Mouse (Mus musculus): ENCODE data around the gene Gm10153. TPM values are rescaled to one million over a fixed set of nuclear protein-coding genes. Genes with fewer than 3 reads are reported as not detected.
"Not testable (repeated sequence)": the region's sequence is repeated elsewhere in the genome, so short reads cannot be mapped to it uniquely, and the experiment has no call there.

The Gm10153 gene
- not detected for total RNA-seq (2021)

DNA sequence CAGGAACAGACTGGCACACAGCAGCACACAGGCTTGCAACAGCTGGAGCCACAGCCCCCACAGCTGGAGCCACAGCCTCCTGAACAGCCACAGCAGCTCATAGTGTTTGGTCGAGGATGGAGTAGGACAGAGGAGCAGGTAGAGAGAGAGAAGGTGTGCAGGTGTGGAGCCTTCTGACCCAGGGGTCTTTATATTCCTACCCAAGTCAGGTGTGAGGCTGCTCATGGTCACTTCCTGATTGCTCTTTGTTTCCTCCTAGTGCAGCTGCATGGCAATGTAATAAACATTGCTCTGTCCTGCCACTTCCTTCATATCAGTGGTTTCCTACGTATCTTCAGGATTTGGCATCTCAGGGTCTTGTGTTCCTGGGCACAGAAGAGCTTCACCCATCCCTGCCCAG is at the start of gene Gm10153:
Gene Gm10153, minus strand, starts transcription at position 101 of the 400 bp plus-strand sequence.
- DNase-seq (ENCODE audit: extremely low spot score in 1 of 2, low spot score in 1 of 2), result no peak

DNA sequence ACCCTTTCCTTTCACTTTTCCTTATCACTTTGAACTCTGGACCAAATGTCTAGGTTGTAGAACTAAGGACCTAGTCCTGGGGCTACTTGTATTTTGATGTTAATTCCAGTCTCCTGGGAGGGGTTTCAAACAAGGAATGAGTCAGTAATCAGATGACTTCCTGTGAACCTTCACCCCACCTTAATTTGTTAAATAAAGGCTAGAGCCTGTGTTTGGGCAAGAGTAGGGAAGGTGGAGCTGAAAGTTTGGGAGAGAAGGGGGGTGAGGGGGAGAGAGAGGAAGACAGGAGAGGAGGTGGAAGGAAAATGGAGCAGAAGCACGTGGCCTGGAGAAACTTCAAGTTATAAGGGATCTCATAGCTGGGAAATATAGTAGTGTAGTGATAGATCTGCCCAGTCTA is 41.4 kb upstream of the Gm10153 start:
- DNase-seq (ENCODE audit: extremely low spot score in 1 of 2, low spot score in 1 of 2), result no peak

DNA sequence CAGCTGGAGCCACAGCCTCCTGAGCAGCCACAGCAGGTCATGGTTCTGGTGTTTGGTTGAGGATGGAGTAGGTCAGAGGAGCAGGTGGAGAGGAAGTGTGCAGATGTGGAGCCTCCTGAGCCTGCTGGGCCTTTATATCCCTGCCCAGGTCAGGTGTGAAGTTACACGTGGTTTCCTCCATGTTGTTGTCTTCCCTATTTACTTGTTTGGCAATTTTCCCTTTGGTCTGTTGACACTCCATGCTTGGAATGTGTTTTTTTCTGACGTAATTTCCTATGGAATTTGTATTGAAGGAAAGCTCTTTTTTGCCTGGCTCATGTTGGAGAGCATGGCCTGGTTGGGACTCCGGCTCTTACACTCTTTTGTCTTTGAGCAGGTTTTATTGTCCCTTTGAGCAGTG is 39.7 kb upstream of the Gm10153 start, which contains the start of gene Krtap5-5:
Gene Krtap5-5, minus strand, starts transcription at position 101 of the 400 bp plus-strand sequence.
- DNase-seq (ENCODE audit: extremely low spot score in 1 of 2, low spot score in 1 of 2), result not testable (repeated sequence)

DNA sequence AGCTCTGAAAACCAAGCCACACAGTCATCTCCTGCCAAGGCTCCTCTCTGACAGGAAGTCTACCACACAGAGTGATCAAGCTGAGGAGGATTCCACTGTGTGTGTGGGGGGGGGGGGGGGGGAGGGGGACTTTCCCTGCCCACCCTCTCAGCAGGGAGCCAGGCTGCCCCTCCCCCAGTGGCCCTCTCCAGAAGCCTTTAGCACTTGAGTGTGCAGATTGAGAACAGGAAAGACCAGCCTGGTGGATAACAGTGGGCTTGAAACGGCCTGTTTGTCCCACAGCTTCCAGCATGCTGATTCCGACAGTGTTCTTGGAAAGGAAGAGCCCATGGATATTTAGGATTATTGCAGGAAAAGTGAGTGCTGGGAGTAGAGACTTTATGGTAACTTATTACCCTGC is 34.3 kb upstream of the Gm10153 start:
- no peak for DNase-seq (ENCODE audit: extremely low spot score in 1 of 2, low spot score in 1 of 2)

DNA sequence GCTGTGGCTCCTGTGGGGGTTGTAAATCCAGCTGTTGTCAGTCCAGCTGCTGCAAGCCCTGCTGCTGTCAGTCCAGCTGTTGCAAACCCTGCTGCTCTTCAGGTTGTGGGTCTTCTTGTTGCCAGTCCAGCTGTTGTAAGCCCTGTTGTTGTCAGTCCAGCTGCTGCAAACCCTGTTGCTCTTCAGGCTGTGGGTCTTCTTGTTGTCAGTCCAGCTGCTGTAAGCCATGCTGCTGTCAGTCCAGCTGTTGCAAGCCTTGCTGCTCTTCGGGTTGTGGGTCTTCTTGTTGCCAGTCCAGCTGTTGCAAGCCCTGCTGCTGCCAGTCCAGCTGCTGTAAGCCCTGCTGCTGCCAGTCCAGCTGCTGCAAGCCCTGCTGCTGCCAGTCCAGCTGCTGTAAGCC is 21.9 kb upstream of the Gm10153 start:
- DNase-seq (ENCODE audit: extremely low spot score in 1 of 2, low spot score in 1 of 2), result not testable (repeated sequence)

DNA sequence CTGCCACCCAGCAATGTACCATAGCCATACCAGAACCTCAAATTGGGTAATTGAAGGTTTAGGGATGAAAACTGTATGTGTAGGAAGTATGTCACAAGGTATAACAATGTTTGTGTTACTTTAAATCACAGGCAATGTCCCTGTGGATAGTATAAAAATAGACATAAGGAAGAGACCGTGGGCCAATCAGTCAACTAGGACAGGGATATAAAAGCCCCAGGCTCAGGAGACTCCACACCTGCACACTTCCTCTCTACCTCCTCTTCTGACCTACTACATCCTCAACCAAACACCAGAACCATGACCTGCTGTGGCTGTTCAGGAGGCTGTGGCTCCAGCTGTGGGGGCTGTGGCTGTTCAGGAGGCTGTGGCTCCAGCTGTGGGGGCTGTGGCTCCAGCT is 21.4 kb upstream of the Gm10153 start, which contains the start of gene Gm7579:
Gene Gm7579, plus strand, starts transcription at position 301 of the 400 bp plus-strand sequence.
- DNase-seq (ENCODE audit: extremely low spot score in 1 of 2, low spot score in 1 of 2), result no peak

DNA sequence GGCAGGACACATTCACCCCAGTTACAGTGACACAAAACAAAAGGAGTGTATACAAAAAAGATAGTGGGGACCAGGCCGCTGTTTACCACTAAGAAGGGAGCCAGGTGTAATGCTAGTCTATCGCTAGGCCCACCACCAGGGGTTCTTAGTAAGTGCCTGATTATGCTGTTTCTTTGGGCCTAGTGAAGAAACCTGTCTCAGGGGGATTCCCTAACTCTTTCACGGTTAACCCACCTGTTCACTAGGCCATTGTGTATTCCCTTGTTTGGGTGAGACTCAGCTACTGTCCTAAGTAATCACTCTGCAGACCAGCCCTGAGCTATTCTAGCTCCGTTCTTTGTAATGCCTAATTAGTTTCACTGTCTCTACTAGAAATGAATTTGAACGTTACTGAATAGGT is 16.7 kb upstream of the Gm10153 start:
- DNase-seq (ENCODE audit: extremely low spot score in 1 of 2, low spot score in 1 of 2), result not testable (repeated sequence)

DNA sequence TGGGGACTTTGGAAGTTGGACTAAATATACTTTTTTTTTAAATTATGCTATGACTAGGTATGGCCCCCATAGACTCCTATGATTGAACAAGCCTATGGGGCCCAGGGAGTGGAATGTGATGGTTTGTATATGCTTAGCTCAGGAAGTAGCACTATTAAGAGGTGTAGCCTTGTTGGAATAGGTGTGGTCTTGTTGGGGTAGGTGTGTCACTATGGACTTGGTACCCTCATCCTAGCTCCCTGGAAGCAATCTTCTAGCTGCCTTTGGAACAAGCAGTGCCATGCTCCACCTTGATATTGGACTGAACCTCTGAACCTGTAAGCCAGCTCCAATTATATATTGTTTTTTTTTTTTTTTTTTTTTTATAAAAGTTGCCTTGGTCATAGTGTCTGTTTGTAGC is 15.3 kb upstream of the Gm10153 start:
- no peak for DNase-seq (ENCODE audit: extremely low spot score in 1 of 2, low spot score in 1 of 2)

DNA sequence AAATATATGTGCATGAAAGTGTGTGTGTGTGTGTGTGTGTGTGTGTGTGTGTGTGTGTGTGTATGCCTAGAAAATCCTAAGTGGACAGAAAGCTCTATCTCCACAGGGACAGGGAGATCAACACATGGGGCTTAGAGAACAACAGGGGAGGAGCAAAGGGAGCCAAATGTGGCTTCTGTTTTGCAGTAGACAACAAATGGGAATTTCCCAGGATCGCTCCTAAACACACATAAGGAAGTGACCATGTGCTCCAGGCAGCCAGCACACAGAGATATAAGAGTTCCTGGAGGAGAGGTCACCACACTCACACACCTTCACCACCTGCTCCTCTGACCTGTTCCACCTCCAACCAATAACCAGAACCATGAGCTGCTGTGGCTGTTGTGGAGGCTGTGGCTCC is 10.9 kb upstream of the Gm10153 start, which contains the start of gene Krtap5-3:
Gene Krtap5-3, plus strand, starts transcription at position 301 of the 400 bp plus-strand sequence.
- no peak for DNase-seq (ENCODE audit: extremely low spot score in 1 of 2, low spot score in 1 of 2)

DNA sequence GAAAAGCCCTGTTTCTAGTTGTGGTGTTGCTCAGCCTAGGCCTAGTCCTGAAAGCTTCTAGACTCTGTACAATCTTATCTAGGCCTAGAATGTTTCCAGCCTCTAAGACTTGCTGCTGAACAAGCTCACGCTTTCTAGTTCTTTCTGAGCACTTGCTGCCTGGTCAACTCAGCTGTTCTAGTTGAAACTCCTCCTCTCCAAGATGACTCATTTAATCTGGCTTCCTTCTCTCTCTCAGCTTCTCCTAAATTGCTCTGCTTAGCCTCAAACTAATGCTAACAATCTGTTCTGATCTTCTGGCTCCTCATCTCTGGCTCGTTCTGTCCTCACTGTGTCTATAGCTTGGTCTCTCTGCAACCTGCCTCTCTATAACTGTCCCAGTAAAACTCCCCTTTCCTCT is 8.6 kb upstream of the Gm10153 start:
- DNase-seq (ENCODE audit: extremely low spot score in 1 of 2, low spot score in 1 of 2), result no peak

DNA sequence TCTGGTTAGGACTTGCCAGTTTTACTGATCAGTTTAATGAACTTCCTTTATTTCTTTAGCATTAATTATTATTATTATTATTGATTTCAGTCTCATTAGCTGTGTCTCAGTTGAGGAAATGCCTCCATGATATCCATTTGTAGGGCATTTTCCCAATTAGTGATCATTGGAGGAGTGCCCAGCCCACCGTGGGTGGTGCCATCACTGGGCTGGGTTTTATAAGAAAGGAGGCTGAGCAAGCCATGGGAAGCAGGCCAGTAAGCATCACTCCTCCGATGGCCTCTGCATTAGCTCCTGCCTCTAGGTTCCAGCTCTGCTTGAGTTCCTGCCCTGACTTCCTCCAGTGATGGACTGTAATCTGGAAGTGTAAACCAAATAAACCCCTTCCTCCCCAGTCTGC is 2.0 kb downstream of the Gm10153 start:
- DNase-seq (ENCODE audit: extremely low spot score in 1 of 2, low spot score in 1 of 2), result no peak

DNA sequence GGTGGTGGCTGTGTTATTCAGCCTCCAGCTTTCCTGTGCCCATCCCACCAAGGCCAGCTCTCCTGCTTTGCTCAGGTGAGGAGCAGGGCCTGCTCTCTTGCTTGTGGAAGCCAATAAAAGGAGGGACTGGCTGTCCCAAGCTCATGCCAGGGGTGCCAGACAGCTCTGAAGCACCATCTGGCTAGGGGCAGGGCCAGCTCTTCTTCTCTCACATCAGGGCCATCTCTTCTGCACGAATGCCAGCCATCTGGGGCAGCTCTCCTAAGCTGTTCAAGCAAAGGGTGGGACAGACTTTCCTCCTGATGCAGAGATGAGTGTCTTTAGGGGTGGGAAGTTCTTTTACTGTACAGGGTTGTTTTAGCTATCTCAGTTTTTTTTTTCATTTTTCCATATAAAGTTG is 9.2 kb downstream of the Gm10153 start:
- no peak for DNase-seq (ENCODE audit: extremely low spot score in 1 of 2, low spot score in 1 of 2)

DNA sequence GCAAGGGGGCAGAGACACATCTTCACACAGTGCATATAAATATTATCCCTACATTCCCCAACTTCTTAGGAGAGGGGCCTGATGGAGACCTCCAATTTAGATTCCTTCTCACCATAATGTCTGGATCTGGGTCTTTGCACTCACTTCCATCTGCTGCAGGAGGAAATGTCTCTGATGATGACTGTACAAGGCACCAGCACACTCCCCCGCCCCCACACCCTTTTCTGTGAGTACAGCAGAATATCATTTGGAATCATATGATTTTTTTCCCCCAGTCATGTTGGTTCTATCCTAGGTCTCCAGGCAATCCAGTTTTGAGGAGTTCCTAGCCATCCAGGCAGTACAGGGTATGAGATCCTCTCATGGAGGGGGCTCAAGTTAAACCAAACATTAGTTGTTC is 11.5 kb downstream of the Gm10153 start:
- no peak for DNase-seq (ENCODE audit: extremely low spot score in 1 of 2, low spot score in 1 of 2)

DNA sequence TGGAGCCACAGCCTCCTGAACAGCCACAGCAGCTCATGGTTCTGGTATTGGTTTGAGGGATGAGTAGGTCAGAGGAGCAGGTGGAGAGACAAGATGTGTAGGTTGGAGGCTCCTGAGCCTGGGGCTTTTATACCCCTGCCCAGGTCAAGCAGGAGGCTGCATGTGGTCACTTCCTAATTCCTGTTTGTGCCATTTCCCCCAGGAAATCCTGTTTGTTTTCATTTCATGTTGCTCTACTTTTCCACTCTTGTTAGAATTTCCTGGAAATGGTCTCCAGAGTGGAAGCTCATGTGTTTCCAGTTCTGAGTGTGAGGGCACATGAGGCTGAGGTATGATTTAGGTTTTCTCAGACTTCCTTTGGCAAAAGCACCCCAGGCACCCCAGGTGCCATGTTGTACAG is 14.3 kb downstream of the Gm10153 start, which contains the start of gene Krtap5-2:
Gene Krtap5-2, minus strand, starts transcription at position 101 of the 400 bp plus-strand sequence.
- not testable (repeated sequence) for DNase-seq (ENCODE audit: extremely low spot score in 1 of 2, low spot score in 1 of 2)

DNA sequence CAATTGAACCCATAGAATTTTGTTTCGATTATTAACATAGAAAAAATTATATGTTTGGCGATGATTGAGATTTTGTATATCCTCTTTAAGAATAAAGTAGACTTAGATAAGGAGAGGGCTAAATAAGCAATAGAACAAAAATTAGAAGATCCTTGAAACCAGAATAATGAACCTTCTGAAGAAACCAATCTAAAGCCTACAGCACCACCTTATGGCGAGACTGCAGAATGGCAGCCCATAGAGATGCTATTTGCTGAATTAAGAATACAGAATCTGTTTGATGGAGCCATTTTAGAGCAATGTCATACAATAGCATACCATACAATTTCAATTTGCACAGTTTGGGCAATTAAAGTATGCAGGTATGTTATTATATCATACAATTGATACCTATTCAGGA is 20.4 kb downstream of the Gm10153 start:
- no peak for DNase-seq (ENCODE audit: extremely low spot score in 1 of 2, low spot score in 1 of 2)

DNA sequence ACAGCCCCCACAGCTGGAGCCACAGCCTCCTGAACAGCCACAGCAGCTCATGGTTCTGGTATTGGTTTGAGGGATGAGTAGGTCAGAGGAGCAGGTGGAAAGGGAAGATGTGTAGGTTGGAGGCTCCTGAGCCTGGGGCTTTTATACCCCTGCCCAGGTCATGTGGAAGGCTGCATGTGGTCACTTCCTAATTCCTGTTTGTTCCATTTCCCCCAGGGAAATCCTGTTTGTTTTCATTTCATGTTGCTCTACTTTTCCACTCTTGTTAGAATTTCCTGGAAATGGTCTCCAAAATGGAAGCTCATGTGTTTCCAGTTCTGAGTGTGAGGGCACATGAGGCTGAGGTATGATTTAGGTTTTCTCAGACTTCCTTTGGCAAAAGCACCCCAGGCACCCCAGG is 24.6 kb downstream of the Gm10153 start, which contains the start of gene Gm4553:
Gene Gm4553, minus strand, starts transcription at position 101 of the 400 bp plus-strand sequence.
- DNase-seq (ENCODE audit: extremely low spot score in 1 of 2, low spot score in 1 of 2), result not testable (repeated sequence)

DNA sequence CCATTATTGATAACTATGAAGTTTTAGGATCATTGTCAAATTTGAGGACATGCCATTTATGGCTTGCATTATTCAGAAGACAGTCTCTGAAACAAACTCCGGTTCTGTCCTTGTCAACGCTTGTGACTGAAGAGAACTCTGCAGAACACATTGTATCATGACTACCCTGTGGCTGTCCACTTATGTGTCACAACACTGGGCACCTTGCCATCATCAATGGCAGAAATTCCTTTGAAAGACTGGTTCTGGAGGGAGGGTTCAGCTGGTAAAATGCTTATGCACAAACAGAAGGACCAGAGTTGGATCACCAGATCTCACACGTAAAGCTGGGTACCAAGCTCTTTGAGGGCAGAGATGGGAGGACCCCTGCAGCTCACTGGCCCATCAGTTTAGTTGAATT is 30.8 kb downstream of the Gm10153 start:
- no peak for DNase-seq (ENCODE audit: extremely low spot score in 1 of 2, low spot score in 1 of 2)

DNA sequence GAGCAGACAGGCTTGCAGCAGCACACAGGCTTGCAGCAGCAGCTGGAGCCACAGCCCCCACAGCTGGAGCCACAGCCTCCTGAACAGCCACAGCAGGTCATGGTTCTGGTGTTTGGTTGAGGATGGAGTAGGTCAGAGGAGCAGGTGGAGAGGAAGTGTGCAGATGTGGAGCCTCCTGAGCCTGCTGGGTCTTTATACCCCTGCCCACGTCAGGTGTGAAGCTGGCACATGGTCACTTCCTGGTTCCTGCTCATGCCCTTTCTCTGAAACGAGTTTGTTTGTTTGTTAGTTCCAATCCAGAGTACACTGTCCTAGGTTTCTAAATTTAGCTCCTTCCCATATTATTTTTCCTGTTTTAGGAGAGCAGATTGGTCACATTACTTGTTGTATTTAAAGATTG is 33.2 kb downstream of the Gm10153 start, which contains the start of gene Gm29735:
Gene Gm29735, minus strand, starts transcription at position 101 of the 400 bp plus-strand sequence.
- not testable (repeated sequence) for DNase-seq (ENCODE audit: extremely low spot score in 1 of 2, low spot score in 1 of 2)

DNA sequence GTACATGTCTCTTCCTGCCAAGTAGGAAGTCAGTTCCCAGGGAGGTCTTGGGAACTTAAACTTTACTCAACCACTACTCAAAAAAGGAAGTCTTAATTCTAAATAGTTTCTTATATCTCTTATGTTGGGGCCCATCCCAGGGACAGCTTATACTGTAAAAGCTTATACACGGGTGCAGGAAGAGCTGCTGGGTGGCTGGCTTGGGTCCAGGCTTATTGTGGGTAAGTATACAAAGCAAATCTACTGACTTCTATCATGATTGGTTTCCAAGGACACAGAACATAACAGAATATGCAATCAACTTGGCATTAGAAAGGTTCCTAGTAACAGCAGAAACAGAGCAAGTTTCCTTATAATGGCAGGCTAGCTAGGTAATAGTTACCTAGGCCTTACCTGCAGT is 34.9 kb downstream of the Gm10153 start:
- no peak for DNase-seq (ENCODE audit: extremely low spot score in 1 of 2, low spot score in 1 of 2)

DNA sequence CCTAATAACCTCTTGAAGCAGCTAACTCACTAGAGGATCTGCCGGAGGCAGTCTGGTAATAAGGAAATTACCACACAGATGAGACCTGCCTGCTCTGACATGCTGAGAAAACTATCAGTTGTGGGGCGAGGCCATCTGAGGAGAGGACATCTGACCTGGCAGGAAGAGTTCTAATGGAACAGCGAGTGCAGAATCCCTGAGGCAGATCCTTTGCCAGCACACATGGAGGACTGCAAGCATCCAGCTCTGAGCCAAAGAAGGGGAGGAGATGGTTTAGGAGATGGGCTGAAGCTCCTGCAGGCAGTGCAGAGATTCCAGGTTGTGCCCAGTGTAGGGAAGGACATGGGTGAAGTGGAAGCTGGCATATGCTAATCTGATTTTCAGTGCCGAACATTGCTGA is 38.0 kb downstream of the Gm10153 start:
- DNase-seq (ENCODE audit: extremely low spot score in 1 of 2, low spot score in 1 of 2), result no peak

DNA sequence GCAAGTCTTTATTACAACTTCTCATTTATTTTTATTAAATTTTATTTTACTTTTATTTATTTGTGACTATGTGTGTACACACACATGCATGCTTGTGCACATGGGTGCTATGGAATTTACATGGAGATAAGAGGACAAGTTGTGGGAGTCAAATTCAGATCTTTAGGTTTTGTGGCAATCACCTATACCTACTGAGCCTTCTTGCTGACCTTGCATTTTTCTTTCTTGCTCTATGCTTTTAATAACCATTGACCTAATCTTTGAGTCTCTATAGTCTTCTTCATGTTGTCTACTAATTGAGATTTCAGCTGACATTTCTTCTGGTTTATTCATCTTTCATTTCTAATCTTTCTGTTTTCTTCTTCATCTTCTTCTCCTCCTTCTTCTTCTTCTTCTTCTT is 41.6 kb downstream of the Gm10153 start:
- no peak for DNase-seq (ENCODE audit: extremely low spot score in 1 of 2, low spot score in 1 of 2)

DNA sequence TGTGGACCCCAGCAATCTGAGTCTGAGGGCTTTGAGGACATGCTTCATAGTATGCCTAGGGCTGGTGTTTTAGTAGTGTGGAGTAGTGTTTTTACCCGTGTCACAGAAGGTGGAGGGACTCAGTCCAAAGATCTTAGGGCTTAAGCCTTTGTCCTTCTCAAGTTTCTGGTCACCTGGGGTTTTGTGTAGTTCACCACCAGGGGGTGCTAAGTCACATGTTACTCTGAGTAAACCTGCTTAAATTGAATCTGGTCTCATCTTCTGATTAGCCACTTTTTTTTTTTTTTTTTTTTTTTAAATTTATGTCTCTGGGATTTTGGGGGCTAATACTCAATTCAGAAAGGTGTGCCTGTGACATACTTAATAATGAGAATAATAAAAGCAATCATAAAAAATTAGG is 44.2 kb downstream of the Gm10153 start:
- peak in 1 of 2 experiments; percentile 42 for DNase-seq (ENCODE audit: extremely low spot score in 1 of 2, low spot score in 1 of 2)

Measured in layer of hippocampus, postnatal 25 days (tissue).